Mouse (Mus musculus) thymus, adult 2 months (tissue): ENCODE measurements around the gene Dok5. TPM values are rescaled to one million over a fixed set of nuclear protein-coding genes. Genes with fewer than 3 reads are reported as not detected.

Source experiments
- DNase-seq: peaks from one replicate; pipeline ENCODE4 v3.0.0; 2021
- H3K27ac ChIP-seq: fragments of 200-500 bp; 2 replicates; pipeline ENCODE4 v1.5.1; 2012; ENCODE audit warnings: low read length, control low read depth; ENCODE audit not compliant: control insufficient read depth, insufficient read depth
- H3K27me3 ChIP-seq: fragments of 200-500 bp; 2 replicates; pipeline ENCODE4 v1.6.1; 2012; ENCODE audit warnings: mild to moderate bottlenecking, low read length, moderate library complexity, mixed read lengths; ENCODE audit not compliant: control insufficient read depth, insufficient read depth
- H3K36me3 ChIP-seq: fragments of 200-500 bp; 2 replicates; pipeline ENCODE4 v1.6.1; 2012; ENCODE audit warnings: mild to moderate bottlenecking, low read length, moderate library complexity; ENCODE audit not compliant: control insufficient read depth, insufficient read depth
- H3K4me1 ChIP-seq: fragments of 200-500 bp; replicated peaks from 2 replicates; pipeline ENCODE4 v1.6.1; 2012; ENCODE audit warnings: low read length; ENCODE audit not compliant: control insufficient read depth, insufficient read depth
- H3K4me3 ChIP-seq: fragments of 200-500 bp; 2 replicates; pipeline ENCODE4 v1.5.1; 2012; ENCODE audit warnings: mild to moderate bottlenecking, low read length, control low read depth, moderate library complexity; ENCODE audit not compliant: control insufficient read depth, insufficient read depth
- CTCF ChIP-seq: fragments of 200-500 bp; IDR thresholded peaks from 2 replicates; pipeline ENCODE4 v1.5.1; 2012; ENCODE audit warnings: mild to moderate bottlenecking, control low read depth, low read length, moderate library complexity, borderline replicate concordance; ENCODE audit not compliant: control insufficient read depth, poor library complexity, insufficient read depth; ENCODE audit errors: extremely low read depth
- POLR2A ChIP-seq: fragments of 200-500 bp; IDR thresholded peaks from 2 replicates; pipeline ENCODE4 v1.6.1; 2012; ENCODE audit warnings: mild to moderate bottlenecking, low read length, control low read depth, moderate library complexity; ENCODE audit not compliant: control insufficient read depth, poor library complexity, insufficient read depth; ENCODE audit errors: extremely low read depth
- WGBS: fragments of 180-500 bp; shearing (Covaris S2); methylation state at CpG from one replicate; pipeline ENCODE4 v1.1.7; 2018; 5-methylcytosine and 5-hydroxymethylcytosine counted together
- polyA plus RNA-seq: library from polyadenylated mRNA; depleted of rRNA; stranded (reverse); fragments of >200 nt; gene quantifications from 2 replicates; pipeline ENCODE4 v1.2.3, GENCODE M21; 2012; rRNA removed

Gene Dok5
- polyA plus RNA-seq = 0.18 and 0.63 TPM in 2 replicates

- Histone ChIP-seq H3K4me3 (no peak within 1 kb of the TSS), H3K27ac (no peak within 1 kb of the TSS), H3K4me1 (no peaks in the 10 kb centered on the region; the same call in 1 of the 2 replicates), H3K36me3 (no peaks in the 10 kb centered on the region), H3K27me3 (no peaks in the 10 kb centered on the region; the same call in 1 of the 2 replicates)
- DNase-seq = no peak
- TF ChIP-seq POLR2A (no peak), CTCF (no peak)
- WGBS = 10% methylated on average over 50 of the region's 53 CpGs
Measured at GRCm38 (mm10) chr2:170731632-170732561, at the start of gene Dok5. Gene Dok5 (plus strand): TSS chr2:170731807.

DNA sequence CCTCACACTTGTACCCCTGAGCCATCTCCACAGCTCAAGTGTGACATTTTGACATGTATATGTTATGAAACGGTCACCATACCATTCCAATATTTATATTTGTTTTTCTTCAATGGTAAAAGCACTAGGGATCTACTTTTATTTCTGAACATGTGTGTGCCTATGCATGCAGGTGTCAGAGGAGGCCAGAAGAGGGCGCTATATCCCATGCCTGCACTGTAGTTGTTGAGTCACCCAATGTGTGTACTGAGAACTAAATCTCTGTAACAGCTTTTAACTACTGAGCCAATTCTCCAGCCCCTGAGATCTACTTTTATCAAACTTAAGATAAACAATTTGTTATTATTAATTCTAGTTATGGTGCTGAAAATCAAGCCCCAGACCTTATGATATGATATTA, 48.2 kb upstream of the Dok5 start:
- no peaks in the 10 kb centered on the region for H3K4me1 ChIP-seq
- no peak for TF ChIP-seq POLR2A
- no peak for TF ChIP-seq CTCF
- H3K27ac ChIP-seq = no peak overlapping the region
- H3K27me3 ChIP-seq = no peaks in the 10 kb centered on the region
- 79% methylated on average over 2 of the region's 2 CpGs for WGBS
- DNase-seq = no peak
- no peaks in the 10 kb centered on the region for H3K36me3 ChIP-seq
- no peak overlapping the region for H3K4me3 ChIP-seq

DNA sequence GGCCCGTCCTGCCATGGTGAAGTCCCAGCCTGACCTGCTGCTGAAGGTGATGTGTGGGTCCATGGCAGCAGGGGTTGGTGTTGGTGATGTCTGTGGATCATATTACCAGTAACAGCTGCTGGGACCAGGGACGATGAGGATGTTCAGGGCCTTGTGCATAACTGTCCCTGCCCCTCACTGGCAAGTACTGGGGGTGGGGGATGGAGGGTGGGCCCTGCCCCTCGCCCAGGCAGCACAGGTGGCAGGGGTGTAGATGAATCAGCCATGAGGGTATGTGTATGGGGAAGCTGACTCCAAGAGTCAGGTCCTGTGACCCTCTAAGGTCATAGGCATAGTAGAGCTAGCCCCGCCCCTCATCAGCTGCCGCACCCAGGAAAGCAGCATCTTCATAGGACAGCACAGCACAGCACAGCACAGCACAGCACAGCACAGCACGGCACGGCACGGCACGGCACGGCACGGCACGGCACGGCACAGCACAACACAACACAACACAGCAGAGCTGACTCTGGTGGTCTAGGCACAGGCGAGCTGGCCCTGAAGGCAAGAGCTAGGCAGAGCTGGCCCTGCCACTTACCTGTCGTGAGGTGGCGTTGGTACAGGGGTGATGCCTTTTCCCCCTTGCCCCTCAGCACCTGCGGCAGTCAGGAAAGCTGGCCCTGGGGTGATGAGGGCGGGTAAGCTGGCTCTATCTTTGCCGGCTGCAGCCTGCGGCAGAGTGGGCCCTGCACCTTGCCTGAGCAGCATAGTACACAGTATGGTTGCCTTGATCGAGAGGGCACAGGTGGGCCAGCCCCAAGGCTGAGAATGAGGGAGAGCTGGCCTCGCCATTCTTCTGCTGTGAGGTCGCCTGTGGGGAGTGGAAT, 36.3 kb upstream of the Dok5 start:
- no peak for DNase-seq
- Histone ChIP-seq H3K27me3 (no peaks in the 10 kb centered on the region), H3K4me3 (no peak overlapping the region), H3K27ac (no peak overlapping the region), H3K36me3 (no peaks in the 10 kb centered on the region), H3K4me1 (no peaks in the 10 kb centered on the region)
- TF ChIP-seq CTCF = no peak
- TF ChIP-seq POLR2A = no peak
- 86% methylated on average over 23 of the region's 23 CpGs for WGBS

DNA sequence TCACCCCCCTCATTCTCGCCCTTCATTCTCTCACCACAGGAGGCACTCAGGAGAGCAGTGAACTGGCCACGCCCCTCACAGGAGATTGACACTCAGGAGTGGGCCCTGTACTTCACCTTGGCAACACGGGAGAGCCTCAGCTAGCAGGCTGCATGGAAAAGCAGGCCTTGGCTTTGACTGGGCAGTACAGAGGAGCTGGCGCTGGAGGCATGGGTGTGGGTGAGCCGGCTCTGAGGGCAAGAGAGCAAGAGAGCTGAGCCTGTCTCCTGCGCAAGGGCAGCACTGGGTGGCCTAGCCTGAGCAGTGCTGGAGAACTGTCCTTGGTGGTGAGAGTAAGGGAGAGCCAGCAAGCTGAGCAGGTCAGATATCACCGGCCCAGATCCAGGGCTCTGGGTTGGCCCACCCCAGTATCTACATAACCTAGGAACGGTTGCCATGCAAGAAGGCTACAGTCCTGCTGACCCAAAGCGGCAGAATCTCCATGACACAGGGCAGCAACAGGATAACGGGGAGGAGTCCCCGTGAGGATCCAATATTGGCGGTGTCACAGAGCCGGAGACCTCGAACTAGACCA, 35.6 kb upstream of the Dok5 start:
- no peak for DNase-seq
- Histone ChIP-seq H3K27me3 (no peaks in the 10 kb centered on the region), H3K36me3 (no peaks in the 10 kb centered on the region), H3K27ac (no peak overlapping the region), H3K4me3 (no peak overlapping the region), H3K4me1 (no peaks in the 10 kb centered on the region)
- no peak for TF ChIP-seq POLR2A
- no peak for TF ChIP-seq CTCF
- 80% methylated on average over 14 of the region's 14 CpGs for WGBS

DNA sequence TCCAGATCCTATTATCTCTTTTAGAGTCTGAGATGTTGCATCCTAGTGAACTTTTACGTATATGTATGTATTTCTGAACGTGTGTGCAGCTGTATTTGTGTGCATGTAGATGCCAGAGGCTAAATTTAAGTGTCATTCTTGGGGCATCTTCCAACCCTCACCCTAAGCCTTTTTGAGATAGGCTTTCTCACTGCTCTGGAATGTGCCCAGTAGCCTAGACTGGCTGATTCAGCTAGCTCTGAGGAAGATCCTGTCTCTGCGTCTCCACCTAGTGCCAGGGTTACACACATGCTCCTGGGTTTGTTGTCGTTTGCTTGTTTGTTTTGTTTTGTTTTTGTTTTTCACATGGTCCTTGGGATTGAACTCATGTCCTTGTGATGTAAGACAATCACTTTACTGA, 31.1 kb upstream of the Dok5 start:
- no peak overlapping the region for H3K27ac ChIP-seq

DNA sequence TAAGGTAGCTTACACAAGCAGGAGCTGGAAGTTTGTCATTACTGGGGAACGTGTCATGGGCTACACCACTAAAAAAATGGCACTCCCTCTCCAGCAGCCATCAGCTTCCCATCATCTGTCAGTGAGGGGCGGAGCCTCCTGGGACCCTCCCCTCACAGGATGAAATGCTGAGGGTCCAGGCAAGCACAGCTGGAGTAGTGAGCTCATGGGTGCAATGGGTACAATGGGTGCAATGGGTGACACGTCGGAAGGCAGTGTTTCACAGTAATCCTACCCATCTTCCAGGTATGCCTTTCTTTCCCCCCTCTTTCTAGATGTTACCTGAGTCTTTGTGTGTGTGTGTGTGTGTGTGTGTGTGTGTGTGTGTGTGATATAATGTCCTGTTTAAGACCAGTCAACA, 25.1 kb upstream of the Dok5 start:
- TF ChIP-seq CTCF = no peak
- TF ChIP-seq POLR2A = no peak
- no peaks in the 10 kb centered on the region for H3K4me1 ChIP-seq
- H3K4me3 ChIP-seq = no peak overlapping the region
- WGBS = 92% methylated on average over 4 of the region's 4 CpGs
- DNase-seq = no peak
- no peaks in the 10 kb centered on the region for H3K27me3 ChIP-seq
- H3K27ac ChIP-seq = no peak overlapping the region
- H3K36me3 ChIP-seq = no peaks in the 10 kb centered on the region

More for the DNA sequence above, 31.1 kb upstream of the Dok5 start:
- 88% methylated on average over 4 of the region's 4 CpGs for WGBS
- no peaks in the 10 kb centered on the region for H3K36me3 ChIP-seq
- no peaks in the 10 kb centered on the region for H3K4me1 ChIP-seq
- no peaks in the 10 kb centered on the region for H3K27me3 ChIP-seq
- no peak overlapping the region for H3K4me3 ChIP-seq
- TF ChIP-seq POLR2A = no peak
- no peak for TF ChIP-seq CTCF
- DNase-seq = no peak
